Mouse (Mus musculus): ENCODE measurements at regions not wholly inside any gene's neighbourhood (a gene's known extent, or its start where the extent isn't known, plus 50 kb on each side); places are given as distances from the start of the nearest gene placed in this dataset.

DNA sequence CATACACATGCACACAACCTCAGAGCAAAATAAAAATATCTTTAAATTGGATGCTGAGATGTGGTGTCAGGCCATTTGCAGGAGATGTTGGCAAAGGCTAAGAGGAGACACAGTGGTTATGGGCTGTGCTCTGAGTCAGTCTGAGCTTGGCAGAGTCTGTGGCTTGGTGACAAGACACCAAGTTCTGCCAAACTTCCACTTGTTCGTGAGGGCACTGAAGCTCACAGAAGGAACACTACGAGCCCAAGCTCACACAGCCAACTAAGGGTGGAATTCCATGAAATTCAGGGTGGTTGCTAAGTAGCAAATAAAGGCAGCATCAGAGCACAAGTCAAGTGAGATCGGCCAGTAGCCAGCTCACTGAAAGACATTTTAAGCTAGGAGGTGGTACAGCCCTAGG lies 396.8 kb downstream of the Insc start:
- 85% methylated on average over 3 of the region's 3 CpGs for WGBS
- ATAC-seq (ENCODE audit: insufficient number of reproducible peaks, insufficient read depth, low FRiP score, low TSS enrichment), result no peak
- no peak overlapping the region for H3K9ac ChIP-seq

GRCm38 (mm10) chr7:115142163-115142562 lies 398.7 kb downstream of the Insc start:
- Histone ChIP-seq H3K4me3 (no peak overlapping the region), H3K9ac (no peak overlapping the region), H3K27me3 (0 out of 2 replicates have a peak, but pooled peaks cover 4% of the 10 kb centered on the region), H3K9me3 (no peaks in the 10 kb centered on the region), H3K4me1 (no peaks in the 10 kb centered on the region; the same call in 1 of the 2 replicates), H3K4me2 (replicated peaks) (no peak overlapping the region), H3K36me3 (no peaks in the 10 kb centered on the region), H3K27ac (no peak overlapping the region)
- ATAC-seq (ENCODE audit: insufficient number of reproducible peaks, insufficient read depth, low FRiP score, low TSS enrichment), result no peak
- WGBS, result 69% methylated on average over 2 of the region's 2 CpGs

More for the DNA sequence above, 396.8 kb downstream of the Insc start:
- 0 out of 2 replicates have a peak, but pooled peaks cover 4% of the 10 kb centered on the region for H3K27me3 ChIP-seq
- H3K27ac ChIP-seq, result no peak overlapping the region
- no peak overlapping the region for H3K4me2 ChIP-seq (replicated peaks)
- no peaks in the 10 kb centered on the region for H3K9me3 ChIP-seq
- no peaks in the 10 kb centered on the region for H3K36me3 ChIP-seq
- no peaks in the 10 kb centered on the region; the same call in 1 of the 2 replicates for H3K4me1 ChIP-seq
- no peak overlapping the region for H3K4me3 ChIP-seq

DNA sequence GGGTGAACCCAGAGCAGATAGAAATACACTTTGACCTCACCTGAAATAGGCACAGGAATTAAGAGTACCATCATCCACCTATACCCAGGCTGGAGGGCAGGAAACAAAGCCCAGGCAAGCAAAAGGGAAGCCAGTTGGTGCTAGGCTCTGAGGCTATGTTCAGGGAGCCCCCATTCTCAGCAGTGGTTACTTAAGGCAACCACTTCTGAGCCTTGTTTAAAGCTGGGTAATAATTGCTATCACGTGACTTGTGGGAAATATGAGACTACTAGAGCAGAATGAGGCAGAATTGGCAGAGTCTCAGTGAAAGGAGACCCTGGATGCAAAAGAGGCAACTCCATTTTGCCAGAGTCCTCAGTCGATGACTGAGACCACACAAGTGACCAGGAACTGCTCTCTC lies 401.5 kb downstream of the Insc start:
- H3K9ac ChIP-seq, result no peak overlapping the region
- H3K36me3 ChIP-seq, result no peaks in the 10 kb centered on the region
- H3K27me3 ChIP-seq, result 0 out of 2 replicates have a peak, but pooled peaks cover 4% of the 10 kb centered on the region
- 20% methylated on average over 2 of the region's 2 CpGs for WGBS
- no peaks in the 10 kb centered on the region for H3K9me3 ChIP-seq
- H3K4me2 ChIP-seq (replicated peaks), result no peak overlapping the region
- no peaks in the 10 kb centered on the region; the same call in 1 of the 2 replicates for H3K4me1 ChIP-seq
- no peak overlapping the region for H3K27ac ChIP-seq
- peak; percentile 84 for ATAC-seq (ENCODE audit: insufficient number of reproducible peaks, insufficient read depth, low FRiP score, low TSS enrichment)
- no peak overlapping the region for H3K4me3 ChIP-seq

DNA sequence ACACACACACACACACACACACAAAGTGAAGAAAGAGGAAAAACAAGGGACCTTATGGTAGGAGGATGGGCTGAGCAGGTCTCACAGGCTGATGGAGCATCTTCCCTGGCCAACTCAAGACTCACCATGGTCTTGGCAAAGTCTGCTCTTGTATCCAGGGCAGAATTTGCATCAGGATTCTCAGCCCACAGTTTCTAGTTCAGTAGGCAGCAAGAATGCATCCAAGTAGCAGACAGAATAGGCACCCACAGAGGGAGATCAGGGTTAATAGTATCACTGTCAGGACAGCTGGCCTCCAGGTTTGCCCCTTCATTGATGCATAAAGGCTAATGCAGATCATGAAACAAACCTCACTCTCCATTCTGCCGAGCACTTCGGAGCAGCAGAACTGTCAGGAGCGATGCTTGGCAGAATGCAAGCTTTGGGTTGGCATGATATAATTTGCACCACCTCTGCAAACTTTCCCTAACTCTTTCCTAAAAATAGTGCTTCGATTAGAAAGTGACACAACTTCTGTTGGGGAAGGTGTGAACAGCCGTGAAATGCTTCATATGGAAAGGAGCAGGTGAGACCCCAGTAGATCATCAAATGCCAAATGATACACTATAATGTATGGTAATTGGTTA lies 404.0 kb downstream of the Insc start:
- no peak overlapping the region for H3K4me3 ChIP-seq
- no peak overlapping the region for H3K27ac ChIP-seq
- H3K4me1 ChIP-seq, result no peaks in the 10 kb centered on the region; the same call in 1 of the 2 replicates
- no peaks in the 10 kb centered on the region for H3K36me3 ChIP-seq
- 0 out of 2 replicates have a peak, but pooled peaks cover under 1% of the 10 kb centered on the region for H3K27me3 ChIP-seq
- 79% methylated on average over 5 of the region's 5 CpGs for WGBS
- no peak for ATAC-seq (ENCODE audit: insufficient number of reproducible peaks, insufficient read depth, low FRiP score, low TSS enrichment)
- no peak overlapping the region for H3K4me2 ChIP-seq (replicated peaks)
- H3K9me3 ChIP-seq, result no peaks in the 10 kb centered on the region
- H3K9ac ChIP-seq, result no peak overlapping the region

DNA sequence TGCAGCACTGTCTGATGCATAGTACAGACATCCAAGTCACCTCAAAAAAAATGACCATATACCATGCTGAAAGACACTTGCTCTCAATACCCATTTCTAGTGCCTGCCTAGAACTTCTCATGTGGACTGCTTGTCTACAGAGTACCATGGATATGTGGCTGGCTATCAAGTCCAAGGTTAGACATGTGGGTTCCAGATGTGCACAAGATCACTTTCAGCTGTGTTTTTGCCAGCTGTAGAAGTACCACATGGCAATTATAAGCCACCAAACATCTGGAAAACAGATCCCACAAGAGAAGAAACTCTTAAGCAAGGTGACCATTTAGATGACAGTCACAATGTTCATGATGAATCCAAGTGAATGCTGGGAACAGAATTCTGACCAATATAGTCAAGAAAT lies 409.8 kb downstream of the Insc start:
- no peak for ATAC-seq (ENCODE audit: insufficient number of reproducible peaks, insufficient read depth, low FRiP score, low TSS enrichment)
- H3K27ac ChIP-seq, result no peak overlapping the region
- H3K4me2 ChIP-seq (replicated peaks), result no peak overlapping the region
- no peaks in the 10 kb centered on the region for H3K36me3 ChIP-seq
- no peaks in the 10 kb centered on the region for H3K27me3 ChIP-seq
- H3K9me3 ChIP-seq, result no peaks in the 10 kb centered on the region
- no peak overlapping the region for H3K4me3 ChIP-seq
- H3K9ac ChIP-seq, result no peak overlapping the region
- H3K4me1 ChIP-seq, result peaks cover 4% of the 10 kb centered on the region; the same call in 1 of the 2 replicates

- Histone ChIP-seq H3K4me1 (peaks cover 4% of the 10 kb centered on the region; the same call in 1 of the 2 replicates), H3K36me3 (no peaks in the 10 kb centered on the region), H3K4me2 (replicated peaks) (no peak overlapping the region), H3K27ac (peak overlapping the region; percentile 30; the same call in 1 of the 2 replicates), H3K9me3 (no peaks in the 10 kb centered on the region), H3K4me3 (no peak overlapping the region), H3K27me3 (no peaks in the 10 kb centered on the region), H3K9ac (no peak overlapping the region)
- 32% methylated on average over 4 of the region's 4 CpGs for WGBS
- no peak for ATAC-seq (ENCODE audit: insufficient number of reproducible peaks, insufficient read depth, low FRiP score, low TSS enrichment)
Observed at GRCm38 (mm10) chr7:115153764-115154509, 410.4 kb downstream of the Insc start.

- Histone ChIP-seq H3K9me3 (0 out of 2 replicates have a peak, but pooled peaks cover 4% of the 10 kb centered on the region), H3K4me2 (replicated peaks) (no peak overlapping the region), H3K27ac (no peak overlapping the region), H3K36me3 (no peaks in the 10 kb centered on the region), H3K27me3 (no peaks in the 10 kb centered on the region), H3K4me3 (no peak overlapping the region), H3K9ac (no peak overlapping the region), H3K4me1 (no peaks in the 10 kb centered on the region)
- no peak for ATAC-seq (ENCODE audit: insufficient number of reproducible peaks, insufficient read depth, low FRiP score, low TSS enrichment)
- 43% methylated on average over 6 of the region's 6 CpGs for WGBS
Observed at GRCm38 (mm10) chr7:115170023-115170422, 426.5 kb downstream of the Insc start.

DNA sequence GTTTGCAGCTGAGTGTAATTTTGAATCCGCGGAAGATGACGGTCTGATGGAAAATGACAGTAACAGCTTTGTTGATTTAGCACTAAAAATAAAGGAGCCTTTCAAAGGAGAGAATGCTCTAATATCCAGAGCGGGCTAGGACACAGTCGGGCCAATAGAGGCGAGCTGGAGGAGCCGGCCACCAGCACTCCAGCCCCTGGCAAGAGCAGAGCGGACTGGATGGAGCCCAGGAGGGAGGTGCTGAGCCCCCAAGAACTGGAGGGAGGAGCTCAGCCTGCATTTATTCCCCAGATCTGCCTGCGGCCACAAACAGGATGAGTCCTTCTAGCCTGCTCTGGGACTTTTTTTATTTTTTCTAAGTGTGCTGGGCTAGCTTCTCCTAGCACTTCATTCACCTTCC lies 426.9 kb downstream of the Insc start:
- no peak overlapping the region for H3K4me3 ChIP-seq
- ATAC-seq (ENCODE audit: insufficient number of reproducible peaks, insufficient read depth, low FRiP score, low TSS enrichment), result 0 out of 2 replicates have a peak, but pooled peaks have one; percentile 28
- no peak overlapping the region for H3K9ac ChIP-seq
- no peaks in the 10 kb centered on the region for H3K36me3 ChIP-seq
- 0 out of 2 replicates have a peak, but pooled peaks cover 4% of the 10 kb centered on the region for H3K9me3 ChIP-seq
- 27% methylated on average over 9 of the region's 9 CpGs for WGBS
- no peak overlapping the region for H3K27ac ChIP-seq
- H3K4me1 ChIP-seq, result no peaks in the 10 kb centered on the region
- no peaks in the 10 kb centered on the region for H3K27me3 ChIP-seq
- no peak overlapping the region for H3K4me2 ChIP-seq (replicated peaks)

- 73% methylated on average over 5 of the region's 5 CpGs for WGBS
- peaks cover 8% of the 10 kb centered on the region; the same call in 1 of the 2 replicates for H3K27me3 ChIP-seq
Observed at GRCm38 (mm10) chr7:115192482-115192881, 449.0 kb downstream of the Insc start.

DNA sequence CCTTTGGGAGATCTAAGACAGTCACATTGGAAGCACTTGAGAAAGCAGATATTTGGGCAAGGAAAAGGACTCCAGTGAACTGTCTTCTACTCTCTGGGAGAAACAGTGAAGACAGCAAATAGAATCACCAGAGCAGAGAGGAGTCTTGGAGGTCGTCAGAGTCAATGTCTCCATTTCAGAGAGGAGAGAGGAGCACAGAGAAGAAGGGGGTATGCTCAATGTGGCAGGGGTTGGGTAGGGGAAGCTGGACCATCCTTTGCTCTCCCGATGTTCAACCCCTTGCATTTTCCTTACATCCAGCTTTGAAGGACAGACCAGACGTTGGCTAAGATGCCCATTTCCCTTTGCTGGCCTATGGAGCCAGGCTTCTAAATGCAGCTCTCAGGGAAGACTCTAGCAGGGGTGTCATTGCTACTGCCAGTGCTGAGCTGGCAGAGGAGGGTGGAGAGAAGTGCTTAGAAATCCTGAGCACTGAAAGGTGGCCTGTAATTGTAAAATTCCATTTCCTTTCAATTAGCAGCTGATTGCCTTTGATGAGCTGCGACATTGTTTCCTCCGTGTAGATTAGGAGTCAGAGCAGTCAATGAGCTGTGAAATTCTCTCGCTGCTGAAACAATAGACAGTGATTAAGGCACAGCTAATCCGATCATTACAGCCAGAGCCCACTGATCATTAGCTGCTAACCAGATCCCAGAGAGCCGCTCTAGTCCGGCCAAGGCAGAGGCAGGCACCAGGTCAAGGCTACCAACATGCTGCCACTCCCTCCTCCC lies 449.7 kb downstream of the Insc start:
- Histone ChIP-seq H3K4me1 (peaks cover 4% of the 10 kb centered on the region; the same call in 1 of the 2 replicates), H3K27ac (no peak overlapping the region), H3K4me3 (no peak overlapping the region), H3K36me3 (no peaks in the 10 kb centered on the region), H3K9me3 (no peaks in the 10 kb centered on the region), H3K9ac (no peak overlapping the region), H3K4me2 (replicated peaks) (no peak overlapping the region), H3K27me3 (peaks cover 8% of the 10 kb centered on the region; the same call in 1 of the 2 replicates)
- 16% methylated on average over 9 of the region's 9 CpGs for WGBS
- no peak for ATAC-seq (ENCODE audit: insufficient number of reproducible peaks, insufficient read depth, low FRiP score, low TSS enrichment)

More at GRCm38 (mm10) chr7:115192482-115192881, 449.0 kb downstream of the Insc start:
- no peak overlapping the region for H3K9ac ChIP-seq
- no peak for ATAC-seq (ENCODE audit: insufficient number of reproducible peaks, insufficient read depth, low FRiP score, low TSS enrichment)
- no peaks in the 10 kb centered on the region for H3K9me3 ChIP-seq
- H3K4me3 ChIP-seq, result no peak overlapping the region
- peaks cover 4% of the 10 kb centered on the region; the same call in 1 of the 2 replicates for H3K4me1 ChIP-seq
- no peak overlapping the region for H3K4me2 ChIP-seq (replicated peaks)
- H3K27ac ChIP-seq, result no peak overlapping the region
- no peaks in the 10 kb centered on the region for H3K36me3 ChIP-seq

GRCm38 (mm10) chr7:115204916-115205315 lies 461.4 kb downstream of the Insc start:
- no peak for ATAC-seq (ENCODE audit: insufficient number of reproducible peaks, insufficient read depth, low FRiP score, low TSS enrichment)
- Histone ChIP-seq H3K9me3 (no peaks in the 10 kb centered on the region), H3K9ac (no peak overlapping the region), H3K36me3 (no peaks in the 10 kb centered on the region), H3K4me1 (no peaks in the 10 kb centered on the region), H3K4me2 (replicated peaks) (no peak overlapping the region), H3K27ac (no peak overlapping the region), H3K27me3 (peaks cover 2% of the 10 kb centered on the region; the same call in 1 of the 2 replicates), H3K4me3 (no peak overlapping the region)
- 28% methylated on average over 3 of the region's 3 CpGs for WGBS

All from embryonic facial prominence, embryonic 12.5 days (tissue).